Mouse (Mus musculus) right cerebral cortex, postnatal 10 days (tissue): ENCODE data around the gene Trpm4.
A peak's percentile ranks its signal among the peaks of the same experiment; 100 is the strongest.

Experiments used
- DNase-seq, 2 experiments: peaks; one replicate each; pipeline ENCODE4 v3.0.0; 2021; ENCODE audit warnings: low spot score in 2 of 2

Gene Trpm4

GRCm38 (mm10) chr7:45353041-45353440 lies 19.5 kb upstream of the Trpm4 start:
- DNase-seq = no peak

GRCm38 (mm10) chr7:45346905-45347304 lies 13.3 kb upstream of the Trpm4 start:
- DNase-seq = no peak

GRCm38 (mm10) chr7:45343543-45343942 lies 10.0 kb upstream of the Trpm4 start:
- DNase-seq = peak in 1 of 2 experiments; percentile 40

GRCm38 (mm10) chr7:45342081-45342480 lies 8.5 kb upstream of the Trpm4 start:
- DNase-seq = no peak

DNA sequence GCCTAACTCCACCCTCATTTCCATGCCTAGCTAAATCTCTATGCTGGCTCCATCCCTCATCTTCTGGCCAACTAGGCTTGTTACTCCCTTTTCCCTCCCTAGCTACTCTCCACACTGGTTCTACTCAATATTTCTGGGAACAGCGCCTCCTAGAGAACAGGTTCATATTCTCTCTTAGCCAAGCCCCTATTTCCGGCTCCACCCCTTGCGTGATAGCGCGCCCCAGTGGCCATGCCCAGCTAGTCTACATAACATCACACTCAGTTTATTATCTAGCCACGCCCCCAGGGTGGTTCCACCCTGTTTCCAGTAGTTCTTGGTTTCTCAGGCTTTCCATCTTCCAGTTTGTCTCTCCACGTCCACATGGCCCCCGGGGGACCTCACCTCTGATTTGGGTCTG lies 7.7 kb upstream of the Trpm4 start:
- peak; percentile 83 to 84 for DNase-seq

DNA sequence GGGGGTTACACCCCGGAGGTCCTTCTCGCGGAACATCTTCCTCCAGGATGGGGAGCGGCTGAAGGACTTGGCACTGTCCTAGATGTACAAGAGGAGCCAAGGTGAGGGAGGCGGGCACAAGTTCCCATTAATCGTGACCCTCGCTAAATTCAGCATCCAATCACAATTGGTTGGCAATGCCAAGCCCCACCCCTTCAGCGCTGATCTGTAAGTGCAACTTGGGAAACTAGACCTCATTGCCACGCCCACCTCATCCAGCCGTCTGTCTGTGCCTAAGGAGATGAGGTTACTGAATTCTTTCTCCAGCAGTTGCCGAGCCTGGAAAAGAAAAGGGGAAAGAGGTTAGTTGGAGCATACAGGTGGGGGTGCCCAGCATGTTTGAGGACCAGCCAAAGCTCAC lies 7.1 kb upstream of the Trpm4 start:
- peak; percentile 51 to 62 for DNase-seq

DNA sequence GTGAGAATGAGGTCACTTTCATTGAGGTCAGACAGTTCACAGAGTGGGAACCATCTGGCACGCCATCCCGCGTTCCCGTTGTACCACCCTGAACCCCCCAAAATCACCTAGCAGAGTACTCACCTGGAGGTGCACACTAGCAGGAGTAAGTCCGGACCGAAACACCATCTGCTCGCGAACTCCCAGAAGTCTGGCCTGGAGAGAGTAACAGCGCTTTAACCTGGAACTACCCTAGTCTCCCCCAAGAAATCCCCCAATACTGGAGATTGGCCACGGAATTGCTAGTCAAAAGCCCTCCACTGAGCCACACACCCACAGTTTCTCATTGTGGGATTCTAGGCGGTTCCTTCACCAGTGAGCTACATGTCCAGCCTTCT lies 6.5 kb upstream of the Trpm4 start:
- DNase-seq = no peak

GRCm38 (mm10) chr7:45339410-45340065 lies 6.0 kb upstream of the Trpm4 start:
- DNase-seq = peak; percentile 68 to 75

DNA sequence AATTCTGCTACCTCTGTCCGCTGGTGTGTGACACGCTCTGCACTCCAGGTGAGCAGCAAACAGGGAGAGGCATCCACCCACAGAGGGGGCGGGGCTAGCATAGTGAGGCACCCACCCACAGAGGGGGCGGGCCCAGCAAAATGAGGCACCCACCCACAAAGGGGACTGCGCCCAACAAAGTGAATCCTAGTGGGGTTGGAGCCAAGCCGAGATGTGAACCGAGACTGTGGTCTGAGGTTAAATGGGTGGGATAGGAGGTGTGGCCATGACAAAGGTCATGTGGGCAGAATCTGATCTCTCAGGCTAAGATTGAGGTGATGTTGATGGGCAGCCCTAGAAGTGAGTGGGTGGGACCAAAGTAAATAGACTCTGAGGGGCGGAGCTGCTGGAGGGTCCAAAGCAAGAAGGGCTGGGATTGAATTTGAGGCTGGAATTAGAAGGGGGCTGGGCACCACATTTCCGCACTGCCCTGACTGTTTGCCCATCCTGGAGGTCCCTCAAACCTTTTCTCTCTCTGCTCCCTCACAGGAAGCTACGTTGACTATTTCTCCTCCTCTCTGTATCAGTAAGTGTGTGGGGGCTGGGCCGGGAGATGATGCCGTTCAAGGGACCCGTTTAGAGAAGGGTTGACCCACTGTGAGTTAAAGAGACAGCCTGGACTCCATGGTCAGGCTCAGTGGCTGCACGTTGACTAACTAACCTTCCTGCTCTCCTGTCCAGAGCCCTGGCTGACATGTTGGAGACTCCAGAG lies 4.8 kb upstream of the Trpm4 start:
- DNase-seq = peak; percentile 64 to 69

DNA sequence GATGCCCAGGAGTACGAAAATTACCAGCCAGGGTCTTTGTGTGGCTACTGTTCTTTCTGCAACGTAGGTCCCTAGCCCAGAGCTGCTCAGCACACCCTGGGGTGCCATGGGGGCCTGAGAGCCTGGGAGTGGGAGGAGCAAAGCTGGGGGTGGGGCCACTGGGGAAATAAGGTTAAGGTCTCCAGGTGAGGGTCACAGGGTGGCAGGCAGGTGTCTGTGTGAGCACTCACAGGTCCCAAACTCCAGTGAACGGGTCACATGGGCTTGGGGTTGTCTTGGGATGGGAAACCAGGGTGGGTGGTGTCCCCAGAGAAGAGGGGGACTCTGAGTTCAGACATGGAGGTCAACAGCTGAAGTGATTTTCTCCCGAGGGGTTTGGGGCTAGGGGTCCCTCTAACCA lies 3.9 kb upstream of the Trpm4 start:
- peak in 1 of 2 experiments; percentile 51 for DNase-seq

DNA sequence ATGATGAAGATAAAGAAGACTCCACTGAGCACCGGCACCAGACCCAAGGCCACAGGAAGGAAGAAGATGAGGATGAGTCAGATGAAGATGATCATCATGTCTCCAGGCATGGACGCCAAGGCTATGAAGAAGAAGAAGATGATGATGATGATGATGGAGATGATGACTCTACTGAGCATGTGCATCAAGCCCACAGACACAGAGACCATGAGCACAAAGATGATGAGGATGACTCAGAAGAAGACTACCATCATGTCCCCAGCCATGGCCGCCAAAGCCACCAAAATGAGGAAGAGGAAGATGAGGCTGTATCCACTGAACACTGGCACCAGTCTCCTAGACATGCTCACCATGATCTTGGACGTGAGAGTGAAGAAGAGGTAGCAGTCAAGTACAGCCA lies 2.7 kb upstream of the Trpm4 start:
- DNase-seq = no peak

- peak in 1 of 2 experiments; percentile 50 for DNase-seq
These were observed 1.5 kb upstream of the Trpm4 start, which contains the start of gene Hrc for GRCm38 (mm10) chr7:45335056-45335455. Gene Hrc, plus strand, starts transcription at chr7:45335290.

DNA sequence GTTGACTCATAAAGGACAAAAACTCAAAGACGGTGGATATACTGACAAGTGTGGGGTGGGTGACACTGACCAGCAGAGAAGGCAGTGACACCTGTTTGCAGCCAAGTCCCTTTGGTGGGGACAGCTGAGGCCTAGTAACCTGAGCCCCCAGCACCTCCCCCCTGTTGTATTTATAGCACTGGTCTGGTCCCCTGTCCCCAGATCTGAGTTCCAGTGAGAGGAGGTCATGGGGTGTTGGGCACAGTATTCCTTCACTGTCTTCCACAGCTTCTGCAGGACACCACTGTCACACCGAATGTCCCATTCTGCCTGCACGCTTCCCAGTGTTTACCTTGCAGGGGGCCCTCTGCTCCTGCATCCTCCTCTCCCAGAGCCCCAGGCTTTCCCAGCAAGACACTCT lies 1.0 kb upstream of the Trpm4 start:
- no peak for DNase-seq

- peak; percentile 65 to 70 for DNase-seq
These were observed 725 bp downstream of the Trpm4 start for GRCm38 (mm10) chr7:45332685-45333425.

DNA sequence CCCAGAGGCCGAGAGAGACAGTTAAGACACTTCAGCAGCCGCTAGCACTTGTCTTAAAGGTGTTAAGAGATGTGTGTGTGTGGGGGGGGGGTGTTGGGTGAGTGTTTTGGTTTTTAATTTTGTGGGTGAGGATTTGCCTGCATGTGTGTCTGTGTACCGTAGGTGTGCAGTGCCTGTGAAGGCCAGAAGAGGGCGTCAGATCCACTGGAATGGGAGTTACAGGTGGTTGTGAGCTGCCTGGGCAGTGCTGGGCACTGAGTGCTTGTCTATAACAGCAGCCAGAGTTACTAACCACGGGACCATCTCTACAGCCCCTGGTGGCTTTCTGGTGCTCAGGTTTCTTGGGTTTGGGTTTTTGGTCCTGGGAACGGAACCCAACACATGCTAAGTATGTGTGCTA lies 2.1 kb downstream of the Trpm4 start:
- DNase-seq = no peak

DNA sequence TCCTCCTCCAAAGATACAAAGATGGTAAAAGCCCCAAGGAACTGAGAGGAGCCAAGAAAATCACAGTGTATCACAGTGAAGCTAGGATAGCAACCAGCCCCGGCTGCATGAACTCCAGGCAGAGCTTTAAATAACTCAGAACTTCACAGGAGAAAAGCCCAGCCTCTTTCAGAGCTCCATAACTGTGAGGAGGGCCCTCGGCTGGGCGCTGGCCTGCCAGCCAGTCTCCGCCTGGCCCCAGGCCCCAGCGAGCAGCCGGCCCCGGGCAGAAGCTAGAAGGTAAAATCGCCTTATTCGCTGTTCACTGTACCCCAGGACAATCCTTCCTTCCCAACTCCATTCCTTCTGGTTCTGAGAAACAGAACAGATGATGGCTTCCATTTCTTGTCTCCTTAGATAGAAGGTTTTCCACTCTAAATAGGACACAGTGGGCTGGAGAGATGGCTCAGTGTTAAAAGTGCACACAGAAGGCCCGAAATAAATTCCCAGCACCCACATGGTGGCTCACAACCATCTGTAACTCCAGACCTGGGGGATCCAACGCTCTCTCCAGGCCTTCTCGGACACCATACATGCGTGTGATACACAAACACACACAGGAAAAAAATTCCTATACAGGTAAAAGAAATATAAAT lies 4.6 kb downstream of the Trpm4 start:
- DNase-seq = peak in 1 of 2 experiments; percentile 57

GRCm38 (mm10) chr7:45325800-45326199 lies 7.8 kb downstream of the Trpm4 start:
- DNase-seq = no peak

DNA sequence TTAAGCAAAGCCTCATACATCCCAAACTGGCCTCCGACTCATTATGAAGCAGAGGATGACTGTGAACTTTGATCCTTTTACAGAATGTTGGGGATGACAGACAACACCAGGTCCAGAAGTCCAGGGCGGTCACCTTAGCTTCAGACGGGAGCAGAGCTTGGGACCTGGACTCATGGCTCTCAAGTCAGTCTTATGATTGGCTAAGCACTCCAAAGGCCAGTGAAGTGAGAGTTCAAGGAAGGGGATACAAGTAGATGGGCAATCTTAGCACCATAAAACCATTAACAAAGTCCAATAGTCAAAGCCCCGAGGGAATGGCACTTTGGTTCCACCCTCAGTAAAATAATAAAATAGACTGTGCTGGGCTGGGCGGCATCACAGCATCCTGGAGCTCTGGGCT lies 10.5 kb downstream of the Trpm4 start:
- no peak for DNase-seq

DNA sequence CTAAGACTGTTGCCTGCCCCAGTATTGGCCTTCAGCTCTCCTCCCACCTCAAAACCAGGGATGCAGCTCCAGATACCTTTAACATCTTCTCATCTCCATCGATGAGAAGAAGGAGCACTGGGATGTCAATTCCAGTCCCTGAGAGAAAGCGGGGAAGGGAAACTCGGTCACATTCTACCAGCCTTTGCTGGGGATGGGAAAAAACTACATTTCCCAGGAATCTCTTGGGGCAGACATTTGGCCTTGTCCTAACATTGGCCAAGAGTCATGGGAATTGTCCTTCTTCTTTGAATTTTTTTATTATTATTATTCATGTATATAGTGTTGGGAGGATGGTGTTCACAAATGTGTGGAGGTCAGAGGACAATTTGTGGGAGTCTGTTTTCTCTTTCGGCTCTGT lies 11.3 kb downstream of the Trpm4 start:
- no peak for DNase-seq

DNA sequence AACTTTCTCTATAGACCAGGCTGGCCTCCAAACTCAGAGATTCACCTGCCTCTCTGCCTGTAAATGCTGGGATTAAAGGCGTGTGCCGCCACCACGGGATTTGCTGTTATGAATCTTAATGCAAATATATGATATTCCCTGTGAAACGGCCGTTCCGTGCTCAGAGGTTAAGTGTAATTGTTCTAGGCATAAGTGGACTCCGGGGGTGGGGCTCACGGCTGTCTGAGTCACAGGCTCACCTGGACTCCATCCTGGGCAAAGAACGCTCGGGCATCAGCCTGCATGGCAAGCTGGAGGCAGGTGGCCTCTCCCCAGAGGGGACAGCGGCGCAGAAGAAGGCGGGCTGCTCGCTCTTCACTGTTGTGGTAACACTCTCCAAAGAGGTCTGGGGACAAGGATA lies 17.0 kb downstream of the Trpm4 start:
- peak in 1 of 2 experiments; percentile 31 for DNase-seq

- no peak for DNase-seq
These were observed 18.3 kb downstream of the Trpm4 start for GRCm38 (mm10) chr7:45315182-45315701.

GRCm38 (mm10) chr7:45313495-45313894 lies 20.1 kb downstream of the Trpm4 start:
- DNase-seq = no peak
